Mouse (Mus musculus): ENCODE results near the gene 4833427G06Rik. TPM values are rescaled to one million over a fixed set of nuclear protein-coding genes. Genes with fewer than 3 reads are reported as not detected.

The 4833427G06Rik gene
- total and polyA plus RNA-seq, 3 experiments = not detected

- Histone ChIP-seq H3K4me3 (ENCODE audit: control insufficient read depth in 1 of 2, insufficient read depth in 1 of 2, low read depth in 2 of 2, low read length in 2 of 2) (no peak overlapping the region), H3K9ac (ENCODE audit: control insufficient read depth, low read depth, low read length, poor library complexity, severe bottlenecking) (no peak overlapping the region), H3K4me1 (ENCODE audit: control insufficient read depth in 1 of 2, insufficient read depth in 2 of 2, low read length in 2 of 2) (no peaks in the 10 kb centered on the region), H3K9me3 (replicated peaks; ENCODE audit: insufficient read depth, low read length) (no peaks in the 10 kb centered on the region), H3K79me2 (ENCODE audit: control insufficient read depth, insufficient read depth, low read length, poor library complexity) (no peaks in the 10 kb centered on the region), H3K36me3 (ENCODE audit: control insufficient read depth in 1 of 2, insufficient read depth in 2 of 2, low read length in 2 of 2) (no peaks in the 10 kb centered on the region), H3K27me3 (ENCODE audit: control insufficient read depth in 1 of 2, insufficient read depth in 2 of 2, low read length in 2 of 2) (peaks cover 0 to 3% of the 10 kb centered on the region in 2 experiments; a peak in 2 of 4 replicates), H3K27ac (ENCODE audit: control insufficient read depth, low read depth, low read length) (no peak overlapping the region)
- no peak for DNase-seq (ENCODE audit: low read depth, low spot score)
- no peak for TF ChIP-seq KAT2A (conservative IDR thresholded peaks at IDR 0.05; ENCODE audit: low read depth, low read length)
- no peak for TF ChIP-seq MAX (IDR thresholded peaks at IDR 0.05; ENCODE audit: low read length)
- no peak for TF ChIP-seq MXI1 (IDR thresholded peaks at IDR 0.05; ENCODE audit: low read depth, low read length)
- TF ChIP-seq CHD2 (IDR thresholded peaks at IDR 0.05; ENCODE audit: low read length) = no peak
- no peak for TF ChIP-seq HCFC1 (IDR thresholded peaks at IDR 0.05; ENCODE audit: low read depth, low read length)
- no peak for TF ChIP-seq GABPA (IDR thresholded peaks at IDR 0.05; ENCODE audit: low read depth, low read length)
Measured at GRCm38 (mm10) chr9:51102963-51103807, 1.3 kb upstream of the 4833427G06Rik start.

- TF ChIP-seq TCF12 (IDR thresholded peaks at IDR 0.05; ENCODE audit: low read depth, low read length) (no peak), BHLHE40 (IDR thresholded peaks at IDR 0.05; ENCODE audit: borderline replicate concordance, low read depth, low read length) (no peak), ELF1 (IDR thresholded peaks at IDR 0.05; ENCODE audit: low read depth, low read length) (no peak), MYC (IDR thresholded peaks at IDR 0.05; ENCODE audit: low read depth, low read length) (no peak), HCFC1 (IDR thresholded peaks at IDR 0.05; ENCODE audit: low read depth, low read length) (no peak), GATA1 (IDR thresholded peaks at IDR 0.05; ENCODE audit: low read depth, low read length) (no peak), ZNF384 (IDR thresholded peaks at IDR 0.05; ENCODE audit: low read depth, low read length) (no peak), POLR2A (IDR thresholded peaks at IDR 0.05; ENCODE audit: control insufficient read depth in 1 of 2, insufficient read depth in 1 of 2, low read depth in 1 of 2, low read length in 2 of 2, poor library complexity in 1 of 2) (no peak), ZKSCAN1 (IDR thresholded peaks at IDR 0.05; ENCODE audit: low read depth, low read length) (no peak), MAFK (IDR thresholded peaks at IDR 0.05; ENCODE audit: borderline replicate concordance, low read depth, low read length) (no peak)
- no peak overlapping the region for H3K9ac ChIP-seq (ENCODE audit: control insufficient read depth, low read depth, low read length, poor library complexity, severe bottlenecking)
- H3K4me1 ChIP-seq (ENCODE audit: control insufficient read depth in 1 of 2, insufficient read depth in 2 of 2, low read length in 2 of 2) = no peaks in the 10 kb centered on the region
- no peak overlapping the region for H3K4me3 ChIP-seq (ENCODE audit: control insufficient read depth in 1 of 2, insufficient read depth in 1 of 2, low read depth in 2 of 2, low read length in 2 of 2)
- no peaks in the 10 kb centered on the region for H3K79me2 ChIP-seq (ENCODE audit: control insufficient read depth, insufficient read depth, low read length, poor library complexity)
- no peak overlapping the region for H3K27ac ChIP-seq (ENCODE audit: control insufficient read depth, low read depth, low read length)
- no peak for DNase-seq (ENCODE audit: low read depth, low spot score)
- H3K36me3 ChIP-seq (ENCODE audit: control insufficient read depth in 1 of 2, insufficient read depth in 2 of 2, low read length in 2 of 2) = peaks cover 0 to 7% of the 10 kb centered on the region in 2 experiments; a peak in 2 of 4 replicates
- H3K9me3 ChIP-seq (replicated peaks; ENCODE audit: insufficient read depth, low read length) = no peaks in the 10 kb centered on the region
- peaks cover 0 to 2% of the 10 kb centered on the region in 2 experiments; a peak in 1 of 4 replicates for H3K27me3 ChIP-seq (ENCODE audit: control insufficient read depth in 1 of 2, insufficient read depth in 2 of 2, low read length in 2 of 2)
Measured at GRCm38 (mm10) chr9:51096306-51096705, 5.6 kb downstream of the 4833427G06Rik start.

Data from MEL (cell line).